Mouse (Mus musculus): ENCODE results near the gene Arhgap4. TPM values are rescaled to one million over a fixed set of nuclear protein-coding genes. Genes with fewer than 3 reads are reported as not detected.

Arhgap4 gene
- total and polyA plus RNA-seq, 2 experiments from 2014 or later: 1.6 to 4.8 TPM

- Histone ChIP-seq H3K4me3 (ENCODE audit: low read depth, low read length) (peak overlapping the region; percentile 61), H3K27me3 (ENCODE audit: insufficient read depth, low read length) (no peaks in the 10 kb centered on the region), H3K27ac (ENCODE audit: low read depth, low read length) (no peak overlapping the region; the same call in 1 of the 2 replicates), H3K9ac (peak overlapping the region; percentile 74), H3K9me3 (ENCODE audit: low read length) (no peaks in the 10 kb centered on the region), H3K4me1 (ENCODE audit: insufficient read depth) (peaks cover 10% of the 10 kb centered on the region; the same call in 1 of the 2 replicates), H3K36me3 (ENCODE audit: insufficient read depth) (no peaks in the 10 kb centered on the region; the same call in 1 of the 2 replicates), H3K4me2 (ENCODE audit: low read depth) (peak overlapping the region; percentile 60)
- ATAC-seq: no peak
- peak; percentile 64 for DNase-seq
- TF ChIP-seq CTCF (IDR thresholded peaks at IDR 0.05; ENCODE audit: low read depth): no peak
- WGBS: 31% methylated on average over 20 of the region's 20 CpGs
These were observed 43.6 kb upstream of the Arhgap4 start for GRCm38 (mm10) chrX:73965307-73965706.

GRCm38 (mm10) chrX:73964363-73964762 is 42.7 kb upstream of the Arhgap4 start:
- TF ChIP-seq CTCF (IDR thresholded peaks at IDR 0.05; ENCODE audit: low read depth): no peak
- H3K36me3 ChIP-seq (ENCODE audit: insufficient read depth): no peaks in the 10 kb centered on the region; the same call in 1 of the 2 replicates
- no peak for ATAC-seq
- H3K4me2 ChIP-seq (ENCODE audit: low read depth): peak overlapping the region; percentile 60
- peak overlapping the region; percentile 74; the same call in 1 of the 2 replicates for H3K9ac ChIP-seq
- WGBS: 52% methylated on average over 3 of the region's 3 CpGs
- H3K27me3 ChIP-seq (ENCODE audit: insufficient read depth, low read length): no peaks in the 10 kb centered on the region
- no peaks in the 10 kb centered on the region for H3K9me3 ChIP-seq (ENCODE audit: low read length)
- no peak overlapping the region for H3K27ac ChIP-seq (ENCODE audit: low read depth, low read length)
- no peak for DNase-seq
- peak overlapping the region; percentile 61 for H3K4me3 ChIP-seq (ENCODE audit: low read depth, low read length)
- peaks cover 10% of the 10 kb centered on the region; the same call in 1 of the 2 replicates for H3K4me1 ChIP-seq (ENCODE audit: insufficient read depth)

- H3K4me2 ChIP-seq (ENCODE audit: low read depth): no peak overlapping the region
- peaks cover 73% of the 10 kb centered on the region for H3K36me3 ChIP-seq (ENCODE audit: insufficient read depth)
- H3K4me1 ChIP-seq (ENCODE audit: insufficient read depth): no peaks in the 10 kb centered on the region
- ATAC-seq (no peak), DNase-seq (no peak)
- WGBS: 89% methylated on average over 6 of the region's 6 CpGs
- H3K9ac ChIP-seq: no peak overlapping the region
- H3K27ac ChIP-seq (ENCODE audit: low read depth, low read length): no peak overlapping the region
- no peaks in the 10 kb centered on the region for H3K27me3 ChIP-seq (ENCODE audit: insufficient read depth, low read length)
- H3K4me3 ChIP-seq (ENCODE audit: low read depth, low read length): no peak overlapping the region
- no peak for TF ChIP-seq CTCF (IDR thresholded peaks at IDR 0.05; ENCODE audit: low read depth)
- H3K9me3 ChIP-seq (ENCODE audit: low read length): no peaks in the 10 kb centered on the region
These were observed 33.3 kb upstream of the Arhgap4 start for GRCm38 (mm10) chrX:73954988-73955387.

- Histone ChIP-seq H3K9me3 (ENCODE audit: low read length) (no peaks in the 10 kb centered on the region), H3K27ac (ENCODE audit: low read depth, low read length) (no peak overlapping the region), H3K4me1 (ENCODE audit: insufficient read depth) (no peaks in the 10 kb centered on the region), H3K9ac (no peak overlapping the region), H3K27me3 (ENCODE audit: insufficient read depth, low read length) (no peaks in the 10 kb centered on the region), H3K4me3 (ENCODE audit: low read depth, low read length) (no peak overlapping the region), H3K4me2 (ENCODE audit: low read depth) (no peak overlapping the region), H3K36me3 (ENCODE audit: insufficient read depth) (peaks cover 71% of the 10 kb centered on the region)
- TF ChIP-seq CTCF (IDR thresholded peaks at IDR 0.05; ENCODE audit: low read depth): no peak
- ATAC-seq (no peak), DNase-seq (no peak)
- WGBS: 77% methylated on average over 5 of the region's 5 CpGs
These were observed 30.9 kb upstream of the Arhgap4 start for GRCm38 (mm10) chrX:73952603-73953002.

DNA sequence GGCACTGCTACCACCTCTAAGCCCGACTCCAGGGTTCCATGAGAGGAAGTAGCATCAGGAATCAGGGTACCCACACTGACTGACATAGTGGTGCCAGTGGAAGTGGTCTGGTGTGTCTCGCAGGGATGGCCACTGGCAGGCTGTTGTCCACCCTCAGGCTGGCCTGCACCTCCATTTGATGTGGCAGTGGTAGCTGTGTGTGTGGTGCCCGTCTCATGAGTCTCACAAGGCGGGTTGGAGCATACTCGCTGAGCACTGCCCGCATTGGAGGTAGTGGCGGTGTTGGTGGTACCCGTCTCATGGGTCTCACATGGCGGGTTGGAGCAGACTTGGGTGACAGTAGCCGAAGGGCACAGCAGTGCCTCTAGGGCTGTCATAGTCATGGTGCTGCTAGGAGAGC is 27.7 kb upstream of the Arhgap4 start:
- Histone ChIP-seq H3K9ac (no peak overlapping the region), H3K27me3 (ENCODE audit: insufficient read depth, low read length) (no peaks in the 10 kb centered on the region), H3K27ac (ENCODE audit: low read depth, low read length) (no peak overlapping the region), H3K4me2 (ENCODE audit: low read depth) (no peak overlapping the region), H3K4me1 (ENCODE audit: insufficient read depth) (no peaks in the 10 kb centered on the region), H3K36me3 (ENCODE audit: insufficient read depth) (peaks cover 72% of the 10 kb centered on the region), H3K4me3 (ENCODE audit: low read depth, low read length) (no peak overlapping the region), H3K9me3 (ENCODE audit: low read length) (no peaks in the 10 kb centered on the region)
- ATAC-seq (peak; percentile 18; the same call in 1 of the 2 replicates), DNase-seq (no peak)
- WGBS: 91% methylated on average over 10 of the region's 10 CpGs
- TF ChIP-seq CTCF (IDR thresholded peaks at IDR 0.05; ENCODE audit: low read depth): no peak

DNA sequence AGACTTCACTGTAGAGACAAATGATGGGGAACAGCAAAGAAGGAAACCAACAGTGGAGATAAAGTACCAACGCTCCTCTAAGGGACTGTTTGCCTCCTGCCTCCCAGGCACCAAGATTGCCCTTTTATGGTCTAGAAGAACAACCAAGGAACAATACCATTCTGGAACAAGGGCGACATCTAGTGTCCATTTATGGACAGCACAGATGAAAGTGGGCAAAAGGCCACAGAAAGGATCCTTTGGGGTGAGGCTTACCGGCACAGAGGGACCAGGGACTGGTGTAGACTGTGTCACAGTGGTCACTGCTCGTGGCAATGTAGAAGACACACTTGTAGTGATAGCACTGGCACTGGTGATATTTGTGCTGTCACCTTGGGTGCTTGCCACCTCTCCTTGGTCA is 27.0 kb upstream of the Arhgap4 start:
- DNase-seq (peak; percentile 80), ATAC-seq (peak; percentile 71)
- peak; percentile 79 for TF ChIP-seq CTCF (IDR thresholded peaks at IDR 0.05; ENCODE audit: low read depth)
- H3K27ac ChIP-seq (ENCODE audit: low read depth, low read length): no peak overlapping the region; the same call in 1 of the 2 replicates
- no peak overlapping the region for H3K9ac ChIP-seq
- no peak overlapping the region for H3K4me2 ChIP-seq (ENCODE audit: low read depth)
- H3K36me3 ChIP-seq (ENCODE audit: insufficient read depth): peaks cover 75% of the 10 kb centered on the region
- no peaks in the 10 kb centered on the region for H3K4me1 ChIP-seq (ENCODE audit: insufficient read depth)
- 32% methylated on average over 4 of the region's 4 CpGs for WGBS
- no peaks in the 10 kb centered on the region for H3K27me3 ChIP-seq (ENCODE audit: insufficient read depth, low read length)
- no peaks in the 10 kb centered on the region for H3K9me3 ChIP-seq (ENCODE audit: low read length)
- H3K4me3 ChIP-seq (ENCODE audit: low read depth, low read length): no peak overlapping the region

DNA sequence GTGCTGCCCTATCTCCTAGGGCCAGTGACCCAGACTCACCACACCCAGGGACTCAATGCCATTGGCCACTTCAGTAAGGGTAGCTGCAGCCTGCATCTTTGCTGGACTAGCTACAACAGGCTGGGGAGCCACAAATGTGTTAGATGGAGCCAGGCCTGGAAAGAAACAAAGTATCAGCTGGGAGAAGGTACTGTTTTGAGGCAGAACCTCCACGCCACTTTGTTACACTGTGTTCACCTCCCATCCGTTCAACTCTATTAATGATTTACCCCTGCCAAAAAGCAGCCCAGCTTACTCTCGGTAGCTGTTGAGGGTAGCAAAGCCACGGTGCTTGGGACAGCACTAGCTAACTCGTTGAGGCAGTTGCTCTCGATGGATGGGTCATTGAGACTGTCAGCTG is 25.2 kb upstream of the Arhgap4 start:
- Histone ChIP-seq H3K4me1 (ENCODE audit: insufficient read depth) (no peaks in the 10 kb centered on the region), H3K4me2 (ENCODE audit: low read depth) (no peak overlapping the region), H3K27me3 (ENCODE audit: insufficient read depth, low read length) (no peaks in the 10 kb centered on the region), H3K27ac (ENCODE audit: low read depth, low read length) (no peak overlapping the region), H3K4me3 (ENCODE audit: low read depth, low read length) (no peak overlapping the region), H3K9ac (no peak overlapping the region), H3K9me3 (ENCODE audit: low read length) (no peaks in the 10 kb centered on the region), H3K36me3 (ENCODE audit: insufficient read depth) (peaks cover 75% of the 10 kb centered on the region)
- no peak for TF ChIP-seq CTCF (IDR thresholded peaks at IDR 0.05; ENCODE audit: low read depth)
- no peak for DNase-seq
- ATAC-seq: no peak
- WGBS: 85% methylated on average over 6 of the region's 6 CpGs

All from forebrain, postnatal 0 days (tissue).